Mouse (Mus musculus): ENCODE measurements around the gene Sema3g. TPM values are rescaled to one million over a fixed set of nuclear protein-coding genes. Genes with fewer than 3 reads are reported as not detected.

The Sema3g gene
- polyA plus RNA-seq, 1 experiment from 2014 or later: 0.03 TPM

DNA sequence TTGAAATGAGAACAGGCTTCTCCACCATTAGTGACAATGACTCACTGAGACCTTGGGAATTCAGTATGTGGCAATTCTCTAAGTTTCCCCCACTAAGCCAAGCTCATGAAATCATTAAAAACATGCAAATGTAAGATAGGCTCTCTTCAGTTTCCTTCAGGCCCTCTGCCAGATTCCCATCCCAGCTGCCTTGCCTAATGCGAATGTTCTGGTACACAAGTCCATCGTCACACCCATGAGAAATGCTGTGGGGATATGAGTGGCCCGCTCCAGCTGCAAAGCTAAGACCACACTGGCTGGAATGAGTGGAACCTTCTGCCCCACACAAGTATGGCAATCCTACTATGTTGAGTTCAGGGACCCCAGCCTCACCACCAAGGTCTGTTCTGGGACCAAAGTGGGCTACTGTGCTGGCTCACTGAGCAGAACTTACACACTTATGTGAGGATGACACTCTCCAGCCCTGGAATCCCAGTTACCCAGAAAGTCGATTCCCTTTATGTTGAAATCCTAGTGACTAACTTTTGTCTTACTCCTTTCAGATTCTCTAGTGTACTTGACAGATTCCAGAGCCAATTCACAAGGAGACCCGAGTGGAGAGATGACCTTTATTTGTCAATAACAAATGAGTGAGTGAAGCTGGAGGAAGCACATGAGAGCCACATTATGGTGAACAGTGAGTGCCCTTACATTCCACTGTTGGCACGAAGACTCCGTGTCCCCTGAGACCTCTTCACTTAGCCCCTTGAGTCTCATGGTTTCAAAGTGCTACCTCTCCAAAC lies 19.6 kb downstream of the Sema3g start:
- ATAC-seq (replicated peaks; ENCODE audit: insufficient number of reproducible peaks, low FRiP score, low TSS enrichment): no peak
- Histone ChIP-seq H3K27me3 (ENCODE audit: control insufficient read depth, insufficient read depth, low read length) (no peaks in the 10 kb centered on the region), H3K4me1 (ENCODE audit: control insufficient read depth, insufficient read depth, low read length) (no peaks in the 10 kb centered on the region), H3K9me3 (replicated peaks; ENCODE audit: control insufficient read depth, low read length) (no peaks in the 10 kb centered on the region), H3K4me2 (no peak overlapping the region), H3K9ac (ENCODE audit: low read depth, low read length) (no peak overlapping the region), H3K36me3 (ENCODE audit: control insufficient read depth, insufficient read depth, low read length) (no peaks in the 10 kb centered on the region), H3K4me3 (ENCODE audit: low read depth, low read length) (no peak overlapping the region), H3K27ac (ENCODE audit: low read depth, low read length) (no peak overlapping the region)
- WGBS (ENCODE audit: insufficient replicate concordance): 74% methylated on average over 7 of the region's 7 CpGs

DNA sequence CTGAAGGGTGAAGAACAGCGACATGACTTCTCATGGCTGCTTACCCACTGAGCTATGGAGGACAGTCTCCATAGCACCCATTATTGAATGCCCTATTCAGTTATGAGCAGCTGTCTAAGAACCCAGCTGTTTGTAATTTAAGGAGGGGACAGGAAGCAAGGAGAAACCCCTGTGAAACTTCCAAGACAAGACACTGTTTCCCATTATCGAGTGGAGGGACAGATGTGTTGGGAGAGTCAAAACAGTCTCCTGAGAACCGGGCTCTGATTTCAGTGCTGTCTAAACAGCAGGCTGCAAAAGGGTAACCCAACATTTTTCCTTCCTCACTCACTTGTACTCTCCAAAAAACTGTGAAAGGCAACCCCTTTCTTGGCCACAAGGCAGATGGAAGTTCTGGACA lies 22.9 kb downstream of the Sema3g start:
- Histone ChIP-seq H3K36me3 (ENCODE audit: control insufficient read depth, insufficient read depth, low read length) (no peaks in the 10 kb centered on the region), H3K9me3 (replicated peaks; ENCODE audit: control insufficient read depth, low read length) (no peaks in the 10 kb centered on the region), H3K27me3 (ENCODE audit: control insufficient read depth, insufficient read depth, low read length) (no peaks in the 10 kb centered on the region), H3K4me2 (no peak overlapping the region), H3K4me1 (ENCODE audit: control insufficient read depth, insufficient read depth, low read length) (no peaks in the 10 kb centered on the region), H3K27ac (ENCODE audit: low read depth, low read length) (no peak overlapping the region), H3K9ac (ENCODE audit: low read depth, low read length) (no peak overlapping the region; the same call in 1 of the 2 replicates), H3K4me3 (ENCODE audit: low read depth, low read length) (no peak overlapping the region)
- 82% methylated on average over 3 of the region's 3 CpGs for WGBS (ENCODE audit: insufficient replicate concordance)
- no peak for ATAC-seq (replicated peaks; ENCODE audit: insufficient number of reproducible peaks, low FRiP score, low TSS enrichment)

DNA sequence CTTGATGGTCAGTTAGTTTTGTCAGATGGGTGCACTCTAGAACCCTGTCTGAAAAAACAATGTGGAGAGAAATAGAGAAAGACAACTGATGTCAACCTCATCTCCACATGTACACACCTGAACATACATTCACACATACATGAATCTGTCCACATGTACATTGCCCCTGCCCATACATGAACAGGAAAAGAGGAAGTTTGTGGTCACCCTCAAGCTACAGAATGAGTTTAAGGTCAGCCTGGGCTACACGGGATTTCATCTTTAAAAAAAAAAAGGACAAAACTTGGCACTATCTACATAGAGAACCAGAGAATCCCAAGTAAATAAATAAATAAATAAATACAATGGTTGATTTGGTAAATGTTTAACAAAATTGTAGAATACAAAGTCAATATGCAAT lies 27.1 kb downstream of the Sema3g start:
- Histone ChIP-seq H3K9me3 (replicated peaks; ENCODE audit: control insufficient read depth, low read length) (no peaks in the 10 kb centered on the region), H3K36me3 (ENCODE audit: control insufficient read depth, insufficient read depth, low read length) (no peaks in the 10 kb centered on the region), H3K4me1 (ENCODE audit: control insufficient read depth, insufficient read depth, low read length) (0 out of 2 replicates have a peak, but pooled peaks cover 4% of the 10 kb centered on the region), H3K27ac (ENCODE audit: low read depth, low read length) (no peak overlapping the region), H3K27me3 (ENCODE audit: control insufficient read depth, insufficient read depth, low read length) (no peaks in the 10 kb centered on the region), H3K9ac (ENCODE audit: low read depth, low read length) (no peak overlapping the region), H3K4me3 (ENCODE audit: low read depth, low read length) (no peak overlapping the region), H3K4me2 (no peak overlapping the region)
- ATAC-seq (replicated peaks; ENCODE audit: insufficient number of reproducible peaks, low FRiP score, low TSS enrichment): no peak
- WGBS (ENCODE audit: insufficient replicate concordance): 83% methylated on average over 1 of the region's 1 CpGs

DNA sequence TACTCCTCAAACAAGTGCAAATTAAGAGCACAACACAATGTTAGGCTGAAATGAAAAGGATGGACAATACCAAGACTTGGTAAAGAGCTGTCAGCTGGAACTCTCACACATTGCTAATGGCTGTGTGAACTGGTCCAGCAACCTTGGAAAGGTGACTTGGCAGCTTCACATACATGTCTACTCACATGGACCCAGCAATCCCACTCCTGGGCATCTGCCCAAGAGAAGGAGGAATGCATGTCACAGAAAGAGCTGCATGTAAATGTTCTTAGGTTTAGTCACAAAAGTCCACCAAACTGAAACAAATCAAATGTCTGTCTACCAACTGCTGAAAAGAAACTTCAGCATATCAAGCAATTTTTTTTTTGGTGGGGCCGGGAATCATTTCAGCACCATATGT lies 28.3 kb downstream of the Sema3g start:
- H3K4me2 ChIP-seq: no peak overlapping the region
- no peaks in the 10 kb centered on the region for H3K27me3 ChIP-seq (ENCODE audit: control insufficient read depth, insufficient read depth, low read length)
- 0 out of 2 replicates have a peak, but pooled peaks cover 4% of the 10 kb centered on the region for H3K4me1 ChIP-seq (ENCODE audit: control insufficient read depth, insufficient read depth, low read length)
- H3K27ac ChIP-seq (ENCODE audit: low read depth, low read length): no peak overlapping the region
- H3K9me3 ChIP-seq (replicated peaks; ENCODE audit: control insufficient read depth, low read length): no peaks in the 10 kb centered on the region
- H3K4me3 ChIP-seq (ENCODE audit: low read depth, low read length): no peak overlapping the region
- H3K36me3 ChIP-seq (ENCODE audit: control insufficient read depth, insufficient read depth, low read length): no peaks in the 10 kb centered on the region
- ATAC-seq (replicated peaks; ENCODE audit: insufficient number of reproducible peaks, low FRiP score, low TSS enrichment): no peak
- H3K9ac ChIP-seq (ENCODE audit: low read depth, low read length): no peak overlapping the region
- 51% methylated on average over 1 of the region's 1 CpGs for WGBS (ENCODE audit: insufficient replicate concordance)

DNA sequence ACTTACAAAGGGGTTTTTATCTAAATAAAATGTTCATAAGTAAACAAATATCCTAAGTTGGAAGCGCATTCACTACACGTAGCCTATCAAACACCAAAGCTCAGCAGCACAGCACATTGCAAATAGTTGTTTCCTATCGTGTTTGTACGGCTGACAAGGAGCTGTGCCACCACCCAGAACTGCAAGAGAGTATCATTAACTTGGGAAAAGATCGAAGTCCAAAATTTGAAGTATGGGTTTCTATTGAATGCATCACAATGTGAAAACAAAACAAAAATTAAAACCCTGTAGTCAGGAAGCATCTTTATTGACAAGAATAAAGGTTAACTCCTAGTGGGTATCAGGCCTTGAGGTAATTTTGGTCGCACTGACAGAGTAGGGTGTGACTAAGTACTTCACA lies 30.7 kb downstream of the Sema3g start:
- Histone ChIP-seq H3K27me3 (ENCODE audit: control insufficient read depth, insufficient read depth, low read length) (no peaks in the 10 kb centered on the region), H3K4me1 (ENCODE audit: control insufficient read depth, insufficient read depth, low read length) (peaks cover 8% of the 10 kb centered on the region), H3K36me3 (ENCODE audit: control insufficient read depth, insufficient read depth, low read length) (no peaks in the 10 kb centered on the region), H3K4me3 (ENCODE audit: low read depth, low read length) (no peak overlapping the region), H3K4me2 (no peak overlapping the region), H3K9me3 (replicated peaks; ENCODE audit: control insufficient read depth, low read length) (no peaks in the 10 kb centered on the region), H3K27ac (ENCODE audit: low read depth, low read length) (no peak overlapping the region), H3K9ac (ENCODE audit: low read depth, low read length) (no peak overlapping the region)
- 88% methylated on average over 6 of the region's 6 CpGs for WGBS (ENCODE audit: insufficient replicate concordance)
- no peak for ATAC-seq (replicated peaks; ENCODE audit: insufficient number of reproducible peaks, low FRiP score, low TSS enrichment)

DNA sequence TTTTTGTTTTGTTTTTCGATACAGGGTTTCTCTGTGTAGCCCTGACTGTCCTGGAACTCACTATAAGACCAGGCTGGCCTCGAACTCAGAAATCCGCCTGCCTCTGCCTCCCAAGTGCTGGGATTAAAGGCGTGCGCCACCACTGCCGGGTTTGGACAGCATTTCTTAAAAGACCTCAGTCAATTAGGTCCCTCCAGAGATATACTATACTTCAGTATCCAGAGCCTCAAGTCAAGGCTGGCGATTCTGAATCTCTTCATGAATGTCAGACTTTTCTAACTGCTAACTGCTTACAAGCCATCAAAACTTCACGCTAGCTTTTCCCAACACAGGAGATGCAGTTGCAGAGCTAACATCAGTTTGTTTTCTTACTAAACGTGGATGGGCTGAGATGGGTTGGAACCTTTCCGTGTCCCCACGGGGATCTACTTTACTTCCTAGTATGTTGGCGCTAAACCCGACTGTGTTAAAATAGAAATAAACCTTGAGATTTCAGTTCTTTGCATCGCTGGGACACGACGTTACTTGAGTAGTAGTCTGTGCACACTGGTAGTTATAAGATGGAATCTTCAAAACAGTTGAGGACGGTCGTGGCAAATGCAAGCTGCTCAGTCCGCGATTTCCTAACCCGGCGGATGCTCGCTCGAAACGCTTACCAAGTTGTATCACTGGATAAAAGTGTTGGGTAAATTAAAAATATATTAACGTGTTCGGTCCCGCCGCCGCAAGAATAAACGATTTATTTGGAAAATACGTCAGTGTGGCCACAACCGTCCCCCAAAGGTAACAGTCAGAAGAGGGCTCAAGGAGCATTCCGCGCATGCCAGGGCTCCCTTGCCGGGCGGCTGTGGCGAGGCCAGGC lies 32.8 kb downstream of the Sema3g start:
- peak overlapping the region; percentile 84 for H3K27ac ChIP-seq (ENCODE audit: low read depth, low read length)
- H3K27me3 ChIP-seq (ENCODE audit: control insufficient read depth, insufficient read depth, low read length): no peaks in the 10 kb centered on the region
- peak; percentile 85 for ATAC-seq (replicated peaks; ENCODE audit: insufficient number of reproducible peaks, low FRiP score, low TSS enrichment)
- no peaks in the 10 kb centered on the region for H3K9me3 ChIP-seq (replicated peaks; ENCODE audit: control insufficient read depth, low read length)
- H3K4me1 ChIP-seq (ENCODE audit: control insufficient read depth, insufficient read depth, low read length): peaks cover 8% of the 10 kb centered on the region
- H3K36me3 ChIP-seq (ENCODE audit: control insufficient read depth, insufficient read depth, low read length): peaks cover 12% of the 10 kb centered on the region
- peak overlapping the region; percentile 76 for H3K4me2 ChIP-seq
- H3K4me3 ChIP-seq (ENCODE audit: low read depth, low read length): peak overlapping the region; percentile 98
- H3K9ac ChIP-seq (ENCODE audit: low read depth, low read length): peak overlapping the region; percentile 95
- 18% methylated on average over 38 of the region's 38 CpGs for WGBS (ENCODE audit: insufficient replicate concordance)

DNA sequence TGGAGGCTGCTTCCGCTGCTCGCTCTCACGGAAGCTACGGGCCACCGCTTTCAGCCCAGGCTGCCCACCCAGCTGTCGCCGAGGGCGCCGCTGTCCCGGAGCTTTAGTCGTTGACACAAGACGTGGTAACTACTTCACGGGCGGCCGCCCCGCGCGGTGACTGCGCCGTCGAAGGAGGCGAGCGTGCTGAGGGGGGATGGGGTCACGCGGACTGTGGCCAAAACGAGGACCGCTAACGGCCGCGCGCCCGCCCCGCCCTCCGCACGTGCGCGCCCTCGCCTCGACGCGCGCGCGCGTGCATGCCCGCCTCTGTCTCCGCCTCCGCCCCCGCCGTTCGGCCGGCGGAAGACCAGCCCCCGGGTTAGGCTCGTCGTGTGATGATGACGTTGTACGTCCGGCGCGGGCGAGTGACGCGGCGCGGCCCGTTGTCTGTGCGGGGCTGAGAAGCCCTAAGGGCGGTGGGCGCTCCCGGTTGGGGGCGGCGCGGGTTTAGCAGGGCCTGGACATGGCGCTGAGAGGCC lies 33.5 kb downstream of the Sema3g start, which contains the start of the genes Phf7 and Bap1:
Gene Phf7 (minus strand): TSS at position 234 of the 521 bp plus-strand sequence.
Gene Bap1 (plus strand): TSS at position 367 of the 521 bp plus-strand sequence.
- under 1% methylated on average over 60 of the region's 75 CpGs for WGBS (ENCODE audit: insufficient replicate concordance)
- peak within 1 kb of the TSS; percentile 95 for H3K9ac ChIP-seq (ENCODE audit: low read depth, low read length)
- H3K36me3 ChIP-seq (ENCODE audit: control insufficient read depth, insufficient read depth, low read length): peaks cover 14% of the 10 kb centered on the region
- H3K9me3 ChIP-seq (replicated peaks; ENCODE audit: control insufficient read depth, low read length): no peaks in the 10 kb centered on the region
- peak; percentile 93 for ATAC-seq (replicated peaks; ENCODE audit: insufficient number of reproducible peaks, low FRiP score, low TSS enrichment)
- H3K4me2 ChIP-seq: peak within 1 kb of the TSS; percentile 76
- peak within 1 kb of the TSS; percentile 98 for H3K4me3 ChIP-seq (ENCODE audit: low read depth, low read length)
- H3K27me3 ChIP-seq (ENCODE audit: control insufficient read depth, insufficient read depth, low read length): no peaks in the 10 kb centered on the region
- H3K4me1 ChIP-seq (ENCODE audit: control insufficient read depth, insufficient read depth, low read length): peaks cover 7% of the 10 kb centered on the region
- peak within 1 kb of the TSS; percentile 84 for H3K27ac ChIP-seq (ENCODE audit: low read depth, low read length)

DNA sequence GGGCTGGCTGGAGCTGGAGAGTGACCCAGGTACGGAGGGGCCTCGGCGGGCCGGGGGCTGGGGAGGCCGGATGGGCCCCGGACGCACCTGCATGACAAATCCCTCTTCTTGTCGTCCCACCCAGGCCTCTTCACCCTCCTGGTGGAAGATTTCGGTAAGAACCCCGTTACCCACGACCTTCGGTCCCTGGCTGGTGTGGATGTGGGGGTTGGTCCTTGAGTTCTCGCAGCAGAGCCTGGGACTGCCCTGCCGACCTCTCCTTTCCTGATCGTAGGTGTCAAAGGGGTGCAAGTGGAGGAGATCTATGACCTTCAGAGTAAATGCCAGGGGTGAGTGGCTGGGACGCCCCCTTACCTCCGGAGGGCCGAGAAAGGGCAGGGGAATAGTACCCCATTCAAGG lies 34.0 kb downstream of the Sema3g start:
- peak overlapping the region; percentile 98 for H3K4me3 ChIP-seq (ENCODE audit: low read depth, low read length)
- H3K4me1 ChIP-seq (ENCODE audit: control insufficient read depth, insufficient read depth, low read length): peaks cover 3% of the 10 kb centered on the region
- 2% methylated on average over 18 of the region's 18 CpGs for WGBS (ENCODE audit: insufficient replicate concordance)
- peak overlapping the region; percentile 84 for H3K27ac ChIP-seq (ENCODE audit: low read depth, low read length)
- H3K36me3 ChIP-seq (ENCODE audit: control insufficient read depth, insufficient read depth, low read length): peaks cover 18% of the 10 kb centered on the region
- H3K9ac ChIP-seq (ENCODE audit: low read depth, low read length): peak overlapping the region; percentile 95
- peak overlapping the region; percentile 76 for H3K4me2 ChIP-seq
- no peak for ATAC-seq (replicated peaks; ENCODE audit: insufficient number of reproducible peaks, low FRiP score, low TSS enrichment)
- no peaks in the 10 kb centered on the region for H3K9me3 ChIP-seq (replicated peaks; ENCODE audit: control insufficient read depth, low read length)
- no peaks in the 10 kb centered on the region for H3K27me3 ChIP-seq (ENCODE audit: control insufficient read depth, insufficient read depth, low read length)
